In the genomic region with DNA sequence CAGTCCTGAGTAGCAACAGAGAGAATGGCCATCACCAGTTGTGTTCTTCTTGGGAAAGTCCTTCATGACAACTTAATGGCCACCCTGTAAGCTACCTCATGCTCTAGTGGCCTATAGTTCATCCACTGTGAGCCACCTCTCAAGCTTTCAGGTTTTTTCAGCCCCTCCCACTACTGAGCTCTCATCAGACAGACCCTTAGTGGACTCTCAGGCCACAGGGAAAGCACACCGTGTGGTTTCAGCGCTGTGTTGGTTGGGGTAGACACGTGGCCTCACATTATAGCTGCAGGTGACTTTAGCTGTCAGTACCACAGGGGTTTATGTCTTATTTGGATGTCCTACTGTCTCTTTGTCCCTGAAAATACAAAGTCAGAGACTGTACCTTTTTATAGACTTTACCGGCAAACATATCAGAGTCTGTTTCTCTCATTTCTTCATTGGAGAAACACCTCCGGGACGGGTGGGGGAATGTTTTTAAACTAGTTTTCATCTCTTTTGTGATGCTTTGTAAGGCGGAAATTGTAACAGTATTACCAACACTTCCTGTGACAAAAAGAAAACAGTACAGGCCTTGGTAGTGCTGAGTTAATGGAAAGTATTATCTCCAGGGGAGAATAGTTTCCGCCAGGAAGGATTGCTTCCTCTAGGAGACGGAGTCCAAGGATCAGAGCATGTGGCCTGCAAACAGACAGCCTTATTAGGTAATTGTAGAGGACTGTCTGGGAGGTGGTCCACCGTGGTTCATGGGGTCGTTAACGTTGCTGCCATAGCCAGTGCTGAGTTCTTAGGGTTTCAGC, we compare ENCODE assay signal across 9 mouse cellular contexts. TPM values are rescaled to one million over a fixed set of nuclear protein-coding genes. Genes with fewer than 3 reads are reported as not detected.
A peak's percentile ranks its signal among the peaks of the same experiment; 100 is the strongest.
DNase-seq lines count a peak whose midpoint lies in the region; ATAC-seq and TF ChIP-seq lines count a peak whose summit lies in the region.
"Had no signal": no experiment of that assay in that cellular context is flagged by ENCODE, and none has a peak within 500 bp of the region (broad histone marks: within the 10 kb centered on the region; RNA-seq: fewer than 3 reads in every experiment).

No protein-coding gene starts in this region.

- 71% methylated on average over 12 of the region's 12 CpGs for WGBS in lung, embryonic 16.5 days
- WGBS in heart, embryonic 13.5 days, result 43% methylated on average over 12 of the region's 12 CpGs

- H3K4me1 ChIP-seq in lung, embryonic 16.5 days (replicated peaks; ENCODE audit: control insufficient read depth, insufficient read depth, low read length), result peaks cover 29% of the 10 kb centered on the region
- peaks cover 78% of the 10 kb centered on the region for H3K4me1 ChIP-seq in heart, embryonic 13.5 days

- TF ChIP-seq CTCF in gastrocnemius, adult 2 months (IDR thresholded peaks at IDR 0.05), result no peak

- H3K27me3 ChIP-seq in lung, embryonic 16.5 days (ENCODE audit: control insufficient read depth, insufficient read depth, low read depth, low read length), result no peaks in the 10 kb centered on the region
- no peaks in the 10 kb centered on the region; the same call in 1 of the 2 replicates for H3K27me3 ChIP-seq in heart, embryonic 13.5 days (replicated peaks)
- H3K27me3 ChIP-seq: embryonic facial prominence, embryonic 13.5 days had no signal

- intact Hi-C loops in gastrocnemius, adult 2 months (cut with DNase I), result no loop called here

- H3K4me2 ChIP-seq in lung, embryonic 16.5 days (ENCODE audit: low read depth, low read length), result no peak overlapping the region
- no peak overlapping the region for H3K4me2 ChIP-seq in heart, embryonic 13.5 days
- H3K4me2 ChIP-seq: embryonic facial prominence, embryonic 13.5 days had no signal

- no peak overlapping the region for H3K4me3 ChIP-seq in gastrocnemius, adult 2 months
- no peak overlapping the region for H3K4me3 ChIP-seq in lung, embryonic 16.5 days (ENCODE audit: low read length)
- no peak overlapping the region for H3K4me3 ChIP-seq in heart, embryonic 13.5 days
- H3K4me3 ChIP-seq: embryonic facial prominence, embryonic 13.5 days had no signal

- peak; percentile 44 for ATAC-seq in lung, embryonic 16.5 days (ENCODE audit: low read depth)
- ATAC-seq in heart, embryonic 13.5 days (ENCODE audit: extremely low read depth, insufficient number of reproducible peaks, low FRiP score, low TSS enrichment), result no peak; the same call in 1 of the 2 replicates

- no peaks in the 10 kb centered on the region for H3K9me3 ChIP-seq in lung, embryonic 16.5 days (ENCODE audit: control insufficient read depth, low read length)
- H3K9me3 ChIP-seq in heart, embryonic 13.5 days, result no peaks in the 10 kb centered on the region
- H3K9me3 ChIP-seq: embryonic facial prominence, embryonic 13.5 days had no signal

- H3K9ac ChIP-seq in lung, embryonic 16.5 days (ENCODE audit: low read length), result no peak overlapping the region
- H3K9ac ChIP-seq in heart, embryonic 13.5 days, result no peak overlapping the region
- H3K9ac ChIP-seq: embryonic facial prominence, embryonic 13.5 days had no signal

- no peak for DNase-seq in gastrocnemius, adult 2 months
- no peak for DNase-seq in gastrocnemius, adult 8-10 months (ENCODE audit: low spot score in 2 of 2)
- no peak for DNase-seq in lung, postnatal 10 days
- peak; percentile 37 for DNase-seq in lung, postnatal 36 days
- no peak for DNase-seq in urinary bladder, postnatal 10 days (ENCODE audit: low spot score)
- DNase-seq in left cerebral cortex, adult 11 months (ENCODE audit: low spot score), result no peak

- H3K27ac ChIP-seq in gastrocnemius, adult 2 months, result peak overlapping the region; percentile 62
- no peak overlapping the region; the same call in 1 of the 2 replicates for H3K27ac ChIP-seq in lung, embryonic 16.5 days (ENCODE audit: low read length)
- peak overlapping the region; percentile 66 for H3K27ac ChIP-seq in heart, embryonic 13.5 days (replicated peaks)
- H3K27ac ChIP-seq: embryonic facial prominence, embryonic 13.5 days had no signal

- no peaks in the 10 kb centered on the region for H3K36me3 ChIP-seq in lung, embryonic 16.5 days (ENCODE audit: control insufficient read depth, insufficient read depth, low read length)
- H3K36me3 ChIP-seq in heart, embryonic 13.5 days, result no peaks in the 10 kb centered on the region
- H3K36me3 ChIP-seq: embryonic facial prominence, embryonic 13.5 days had no signal

RNA-seq across cellular contexts. Expression of a gene that starts 33.5 kb away (rescaled TPM):
- total RNA-seq in gastrocnemius, adult 2 months (2021), result 10 to 100 TPM; 15.1 to 16.2 TPM
- 10 to 100 TPM; 10.3 to 16.6 (median 13.4) TPM for total RNA-seq in gastrocnemius, adult 8-10 months (2022)
- polyA plus RNA-seq in lung, embryonic 16.5 days (2015; fragmentation: Nextera tagmentation; extraction: Ambion mirVana), result 14.6 and 15.3 TPM in 2 replicates
- 8.4 and 9.2 TPM in 2 replicates for polyA plus RNA-seq in heart, embryonic 13.5 days (2015; fragmentation: Nextera tagmentation; extraction: Ambion mirVana)
